Mouse (Mus musculus) CH12.LX (cell line): Measurements from ENCODE around the gene Cox6a1. TPM values are rescaled to one million over a fixed set of nuclear protein-coding genes. Genes with fewer than 3 reads are reported as not detected.

Source experiments
- DNase-seq: peaks from one replicate; pipeline ENCODE4 v3.0.0-alpha.2; 2013; ENCODE audit errors: extremely low read depth
- H3K27ac ChIP-seq: 2 replicates; pipeline ENCODE4 v1.5.1; 2012; ENCODE audit warnings: low read depth, mild to moderate bottlenecking, control low read depth, moderate library complexity; ENCODE audit not compliant: insufficient read depth
- H3K27me3 ChIP-seq: replicated peaks from 2 replicates; pipeline ENCODE3; 2012; ENCODE audit warnings: inconsistent platforms
- H3K36me3 ChIP-seq, 2 experiments: replicated peaks in 1 of 2; 2 replicates each; pipeline versions ENCODE3 to v1.6.1; 2012; ENCODE audit warnings: inconsistent platforms in 1 of 2, low read length in 1 of 2, mild to moderate bottlenecking in 1 of 2, mixed read lengths in 1 of 2, moderate library complexity in 1 of 2; ENCODE audit not compliant: control insufficient read depth in 1 of 2, insufficient read depth in 1 of 2
- H3K4me1 ChIP-seq, 2 experiments: 2 replicates each; pipeline ENCODE4 v1.6.1; 2012; ENCODE audit warnings: inconsistent platforms in 1 of 2, moderate library complexity in 1 of 2; ENCODE audit not compliant: insufficient read depth in 2 of 2, control insufficient read depth in 1 of 2
- H3K4me2 ChIP-seq: 2 replicates; pipeline ENCODE4 v1.6.1; 2012; ENCODE audit warnings: low read depth, mild to moderate bottlenecking, control low read depth; ENCODE audit not compliant: poor library complexity, insufficient read depth, severe bottlenecking
- H3K4me3 ChIP-seq, 3 experiments: fragments of 150-350 bp in 1 of 3; sonication (generic) in 1 of 3; replicated peaks in 1 of 3; 2 replicates each; pipeline versions ENCODE3 to v1.5.1; 2011 to 2012; ENCODE audit warnings: low read depth in 2 of 3, low read length in 2 of 3, mild to moderate bottlenecking in 2 of 3, moderate library complexity in 2 of 3, control low read depth in 1 of 3, improper control_type of control experiment in 1 of 3, inconsistent platforms in 1 of 3, mixed read lengths in 1 of 3; ENCODE audit not compliant: poor library complexity in 1 of 3
- H3K79me2 ChIP-seq: replicated peaks from 2 replicates; pipeline ENCODE4 v1.6.1; 2012; ENCODE audit warnings: mild to moderate bottlenecking, moderate library complexity; ENCODE audit not compliant: control insufficient read depth, poor library complexity, insufficient read depth, severe bottlenecking; ENCODE audit errors: extremely low read depth
- H3K9ac ChIP-seq: 2 replicates; pipeline ENCODE4 v1.6.1; 2012; ENCODE audit warnings: low read depth, mild to moderate bottlenecking, control low read depth, moderate library complexity; ENCODE audit not compliant: insufficient read depth
- H3K9me3 ChIP-seq: replicated peaks from 2 replicates; pipeline ENCODE3; 2012; ENCODE audit warnings: low read length, inconsistent platforms, mixed read lengths
- CHD1 ChIP-seq: IDR thresholded peaks from 2 replicates; pipeline ENCODE4 v1.6.1; 2012; ENCODE audit warnings: low read depth, low read length, improper control_type of control experiment, inconsistent platforms
- CHD2 ChIP-seq: IDR thresholded peaks from 2 replicates; pipeline ENCODE4 v1.6.1; 2011; ENCODE audit warnings: low read length, improper control_type of control experiment
- CTCF ChIP-seq, 2 experiments: IDR thresholded peaks in 1 of 2; conservative IDR thresholded peaks in 1 of 2; 2 replicates each; pipeline ENCODE4 v1.5.1; 2011 to 2012; ENCODE audit warnings: low read depth in 2 of 2, low read length in 2 of 2, improper control_type of control experiment in 1 of 2, inconsistent platforms in 1 of 2, mild to moderate bottlenecking in 1 of 2, moderate library complexity in 1 of 2
- E2F4 ChIP-seq: IDR thresholded peaks from 2 replicates; pipeline ENCODE4 v1.6.1; 2011; ENCODE audit warnings: low read depth, low read length, improper control_type of control experiment; ENCODE audit not compliant: insufficient replicate concordance
- ELF1 ChIP-seq: IDR thresholded peaks from 2 replicates; pipeline ENCODE4 v1.6.1; 2014; ENCODE audit warnings: low read depth, mild to moderate bottlenecking, inconsistent platforms, low read length, improper control_type of control experiment
- ETS1 ChIP-seq: conservative IDR thresholded peaks from 2 replicates; pipeline ENCODE4 v1.6.1; 2012; ENCODE audit warnings: low read depth, mild to moderate bottlenecking, inconsistent platforms, low read length, improper control_type of control experiment, moderate library complexity
- GABPA ChIP-seq: IDR thresholded peaks from 2 replicates; pipeline ENCODE4 v1.6.1; 2012; ENCODE audit warnings: low read depth, low read length, improper control_type of control experiment, inconsistent platforms; ENCODE audit not compliant: insufficient replicate concordance
- HCFC1 ChIP-seq: IDR thresholded peaks from 2 replicates; pipeline ENCODE4 v1.6.1; 2012; ENCODE audit warnings: low read depth, mild to moderate bottlenecking, inconsistent platforms, low read length, improper control_type of control experiment
- IRF4 ChIP-seq: IDR thresholded peaks from 2 replicates; pipeline ENCODE4 v1.6.1; 2014; ENCODE audit warnings: low read depth, mild to moderate bottlenecking, inconsistent platforms, low read length, improper control_type of control experiment
- JUN ChIP-seq: IDR thresholded peaks from 2 replicates; pipeline ENCODE4 v1.6.1; 2011; ENCODE audit warnings: low read depth, mild to moderate bottlenecking, low read length, improper control_type of control experiment, moderate library complexity; ENCODE audit not compliant: insufficient read depth
- JUND ChIP-seq: conservative IDR thresholded peaks from 2 replicates; pipeline ENCODE4 v1.6.1; 2011; ENCODE audit warnings: low read depth, low read length, improper control_type of control experiment
- KAT2A ChIP-seq: IDR thresholded peaks from 2 replicates; pipeline ENCODE4 v1.6.1; 2012; ENCODE audit warnings: low read length, improper control_type of control experiment, inconsistent platforms; ENCODE audit not compliant: insufficient replicate concordance
- MAFK ChIP-seq: IDR thresholded peaks from 2 replicates; pipeline ENCODE4 v1.6.1; 2011; ENCODE audit warnings: low read length, improper control_type of control experiment; ENCODE audit not compliant: insufficient replicate concordance
- MAX ChIP-seq: IDR thresholded peaks from 2 replicates; pipeline ENCODE4 v1.6.1; 2011; ENCODE audit warnings: low read length, improper control_type of control experiment
- MAZ ChIP-seq: IDR thresholded peaks from 2 replicates; pipeline ENCODE4 v1.6.1; 2012; ENCODE audit warnings: low read depth, mild to moderate bottlenecking, inconsistent platforms, low read length, improper control_type of control experiment, moderate library complexity
- MEF2A ChIP-seq: IDR thresholded peaks from 2 replicates; pipeline ENCODE4 v1.6.1; 2014; ENCODE audit warnings: low read depth, mild to moderate bottlenecking, inconsistent platforms, low read length, improper control_type of control experiment, borderline replicate concordance
- MXI1 ChIP-seq: IDR thresholded peaks from 2 replicates; pipeline ENCODE4 v1.6.1; 2011; ENCODE audit warnings: mild to moderate bottlenecking, low read depth, low read length, improper control_type of control experiment
- MYC ChIP-seq: IDR thresholded peaks from 2 replicates; pipeline ENCODE4 v1.6.1; 2011; ENCODE audit warnings: low read depth, mild to moderate bottlenecking, improper control_type of control experiment, low read length
- NELFE ChIP-seq: IDR thresholded peaks from 2 replicates; pipeline ENCODE4 v1.6.1; 2011; ENCODE audit warnings: low read depth, low read length, improper control_type of control experiment
- NRF1 ChIP-seq: IDR thresholded peaks from 2 replicates; pipeline ENCODE4 v1.6.1; 2014; ENCODE audit warnings: low read depth, mild to moderate bottlenecking, inconsistent platforms, low read length, improper control_type of control experiment, moderate library complexity
- PAX5 ChIP-seq: IDR thresholded peaks from 2 replicates; pipeline ENCODE4 v1.6.1; 2012; ENCODE audit warnings: low read length, inconsistent platforms, mixed read lengths
- POLR2A ChIP-seq: IDR thresholded peaks from 2 replicates; pipeline ENCODE4 v1.6.1; 2011; ENCODE audit warnings: low read depth, mild to moderate bottlenecking, improper control_type of control experiment, low read length
- POLR2AphosphoS2 ChIP-seq: IDR thresholded peaks from 2 replicates; pipeline ENCODE4 v1.6.1; 2011; ENCODE audit warnings: low read depth, low read length, improper control_type of control experiment
- RAD21 ChIP-seq: IDR thresholded peaks from 2 replicates; pipeline ENCODE4 v1.6.1; 2011; ENCODE audit warnings: low read depth, mild to moderate bottlenecking, low read length, improper control_type of control experiment, moderate library complexity
- RCOR1 ChIP-seq: conservative IDR thresholded peaks from 2 replicates; pipeline ENCODE4 v1.6.1; 2012; ENCODE audit warnings: low read depth, mild to moderate bottlenecking, inconsistent platforms, low read length, improper control_type of control experiment
- SIN3A ChIP-seq: IDR thresholded peaks from 2 replicates; pipeline ENCODE4 v1.6.1; 2012; ENCODE audit warnings: low read length, improper control_type of control experiment, inconsistent platforms
- USF1 ChIP-seq: IDR thresholded peaks from 2 replicates; pipeline ENCODE4 v1.6.1; 2014; ENCODE audit warnings: low read depth, mild to moderate bottlenecking, inconsistent platforms, low read length, improper control_type of control experiment
- USF2 ChIP-seq: conservative IDR thresholded peaks from 2 replicates; pipeline ENCODE4 v1.6.1; 2011; ENCODE audit warnings: low read depth, low read length, improper control_type of control experiment
- ZKSCAN1 ChIP-seq: IDR thresholded peaks from 2 replicates; pipeline ENCODE4 v1.6.1; 2012; ENCODE audit warnings: low read depth, inconsistent platforms, low read length, improper control_type of control experiment, borderline replicate concordance
- ZNF384 ChIP-seq: IDR thresholded peaks from 2 replicates; pipeline ENCODE4 v1.6.1; 2012; ENCODE audit warnings: low read depth, low read length, improper control_type of control experiment, inconsistent platforms
- dilution Hi-C: fragments of 300-500 bp; cut with MboI; formaldehyde crosslinking; loops from 2 replicates; pipeline ENCODE4 v1.14.3; 2020; ENCODE audit warnings: low sequenced_read_pairs; ENCODE audit not compliant: extremely low pct_unique_long_range_greater_than_20kb, extremely low pct_ligation_motif_present
- in situ Hi-C: fragments of 300-500 bp; cut with MboI; formaldehyde crosslinking; loops from 3 replicates; pipeline ENCODE4 v1.14.3; 2019; ENCODE audit warnings: low sequenced_read_pairs, low pct_ligation_motif_present, low pct_unique_long_range_greater_than_20kb, mixed read lengths
- polyA plus RNA-seq: library from polyadenylated mRNA; unstranded; fragments of >175 nt; gene quantifications from 2 replicates; pipeline ENCODE4 v1.2.1, GENCODE M21; 2012; ENCODE audit warnings: low read depth; ENCODE audit not compliant: insufficient read length
- total RNA-seq, 2 experiments: library from RNA; depleted of rRNA; stranded (reverse); fragments of 300-350 nt in 1 of 2; fragments of >200 nt in 1 of 2; gene quantifications; 2 replicates each; pipeline ENCODE4 v1.2.3; 2012 to 2014

Gene Cox6a1
- total and polyA plus RNA-seq, 3 experiments, result 257 to 673 (median 612) TPM

- Histone ChIP-seq H3K9me3 (no peaks in the 10 kb centered on the region), H3K27me3 (no peaks in the 10 kb centered on the region), H3K9ac (no peak overlapping the region), H3K4me3 (no peak overlapping the region), H3K79me2 (no peaks in the 10 kb centered on the region), H3K36me3 (peaks cover 0 to 2% of the 10 kb centered on the region in 2 experiments), H3K27ac (no peak overlapping the region), H3K4me2 (no peak overlapping the region), H3K4me1 (peaks cover under 1 to 13% of the 10 kb centered on the region in 2 experiments; a peak in 3 of 4 replicates)
- in situ Hi-C loops, result no loop called here
- TF ChIP-seq NRF1 (no peak), KAT2A (no peak), CTCF (conservative IDR thresholded peaks at IDR 0.05 in 1 of 2, IDR thresholded peaks at IDR 0.05 in 1 of 2; ENCODE audit: low read depth in 2 of 2, low read length in 2 of 2) (no peak), RAD21 (no peak), JUND (no peak), ETS1 (no peak), MYC (no peak), CHD2 (no peak), PAX5 (no peak), JUN (no peak), ZKSCAN1 (no peak), MEF2A (no peak), MXI1 (no peak), SIN3A (no peak), POLR2AphosphoS2 (no peak), HCFC1 (no peak), CHD1 (no peak), ELF1 (no peak), GABPA (no peak)
- dilution Hi-C loops, result no loop called here
- no peak for DNase-seq
Observed at GRCm38 (mm10) chr5:115313668-115313943, 35.2 kb downstream of the Cox6a1 start.

- peaks cover 0 to 10% of the 10 kb centered on the region in 2 experiments; a peak in 3 of 4 replicates for H3K4me1 ChIP-seq
- dilution Hi-C loops (no loop called here), in situ Hi-C loops (no loop called here)
- DNase-seq, result no peak
- H3K27ac ChIP-seq, result no peak overlapping the region
- H3K9me3 ChIP-seq, result no peaks in the 10 kb centered on the region
- H3K4me2 ChIP-seq, result no peak overlapping the region
- H3K4me3 ChIP-seq, result no peak overlapping the region
- H3K9ac ChIP-seq, result no peak overlapping the region
- no peaks in the 10 kb centered on the region for H3K27me3 ChIP-seq
- H3K36me3 ChIP-seq, result peaks cover 0 to 6% of the 10 kb centered on the region in 2 experiments
- TF ChIP-seq HCFC1 (no peak), JUND (no peak), MEF2A (no peak), NRF1 (no peak), RCOR1 (no peak), MAX (no peak), POLR2A (no peak), USF1 (no peak), USF2 (no peak), SIN3A (no peak), NELFE (no peak), JUN (no peak), E2F4 (no peak), MAZ (no peak), ETS1 (no peak), IRF4 (no peak), ELF1 (no peak), MAFK (no peak), ZNF384 (no peak)
- no peaks in the 10 kb centered on the region for H3K79me2 ChIP-seq
Observed at GRCm38 (mm10) chr5:115312816-115313667, 35.7 kb downstream of the Cox6a1 start.
